Mouse (Mus musculus) ES-E14 (cell line): ENCODE data around the gene Kif1c. TPM values are rescaled to one million over a fixed set of nuclear protein-coding genes. Genes with fewer than 3 reads are reported as not detected.

Source experiments
- DNase-seq: peaks from one replicate; pipeline ENCODE4 v3.0.0-alpha.2; 2013; ENCODE audit warnings: low read depth, low spot score
- H3K27ac ChIP-seq: 2 replicates; pipeline ENCODE4 v1.5.1; 2012; ENCODE audit warnings: low read depth, mild to moderate bottlenecking, low read length, moderate library complexity, mixed read lengths; ENCODE audit not compliant: poor library complexity, insufficient read depth, severe bottlenecking
- H3K36me3 ChIP-seq: 2 replicates; pipeline ENCODE4 v1.6.1; 2012; ENCODE audit warnings: mild to moderate bottlenecking, low read length, moderate library complexity, mixed read lengths; ENCODE audit not compliant: control insufficient read depth, poor library complexity, insufficient read depth, severe bottlenecking
- H3K4me1 ChIP-seq, 2 experiments: fragments of 150-350 bp in 1 of 2; sonication (generic) in 1 of 2; 2 replicates each; pipeline ENCODE4 v1.6.1; 2012; ENCODE audit warnings: low read length in 2 of 2, mild to moderate bottlenecking in 1 of 2, mixed read lengths in 1 of 2; ENCODE audit not compliant: control insufficient read depth in 2 of 2, insufficient read depth in 2 of 2, poor library complexity in 1 of 2
- H3K4me3 ChIP-seq, 2 experiments: fragments of 150-350 bp in 1 of 2; sonication (generic) in 1 of 2; 2 replicates each; pipeline ENCODE4 v1.5.1; 2012; ENCODE audit warnings: low read length in 2 of 2, low read depth in 1 of 2, mild to moderate bottlenecking in 1 of 2, mixed read lengths in 1 of 2; ENCODE audit not compliant: insufficient read depth in 1 of 2, poor library complexity in 1 of 2, severe bottlenecking in 1 of 2
- H3K9ac ChIP-seq: 2 replicates; pipeline ENCODE4 v1.6.1; 2012; ENCODE audit warnings: low read depth, mild to moderate bottlenecking, low read length, mixed read lengths; ENCODE audit not compliant: poor library complexity, insufficient read depth, severe bottlenecking
- H3K9me3 ChIP-seq: fragments of 150-350 bp; sonication (generic); 2 replicates; pipeline ENCODE4 v1.6.1; 2012; ENCODE audit warnings: low read depth, mild to moderate bottlenecking, low read length; ENCODE audit not compliant: control insufficient read depth, insufficient read depth
- CHD2 ChIP-seq: IDR thresholded peaks from 2 replicates; pipeline ENCODE4 v1.6.1; 2014; ENCODE audit warnings: mild to moderate bottlenecking, low read depth, low read length, inconsistent platforms
- HCFC1 ChIP-seq: IDR thresholded peaks from 2 replicates; pipeline ENCODE4 v1.6.1; 2012; ENCODE audit warnings: low read length, inconsistent platforms, borderline replicate concordance; ENCODE audit not compliant: insufficient read depth
- MAFK ChIP-seq: IDR thresholded peaks from 2 replicates; pipeline ENCODE4 v1.6.1; 2014; ENCODE audit warnings: mild to moderate bottlenecking, low read depth, low read length, inconsistent platforms; ENCODE audit not compliant: insufficient read depth
- ZC3H11A ChIP-seq: IDR thresholded peaks from 2 replicates; pipeline ENCODE4 v1.6.1; 2012; ENCODE audit warnings: low read depth, mild to moderate bottlenecking, inconsistent platforms, low read length, borderline replicate concordance
- ZNF384 ChIP-seq: IDR thresholded peaks from 2 replicates; pipeline ENCODE4 v1.6.1; 2012; ENCODE audit warnings: low read depth, low read length, inconsistent platforms
- in situ Hi-C, 2 experiments: fragments of 600-800 bp; cut with MboI; formaldehyde crosslinking; loops; one replicate each; pipeline ENCODE4 v1.15.1; 2025; ENCODE audit warnings: low sequenced_read_pairs in 2 of 2, inconsistent platforms in 1 of 2; ENCODE audit not compliant: unreplicated experiment in 2 of 2
- total RNA-seq: library from RNA; depleted of rRNA; stranded (reverse); fragments of 300-350 nt; gene quantifications from 2 replicates; pipeline ENCODE4 v1.2.3, GENCODE M21; 2012

Kif1c gene
- total RNA-seq, 1 experiment = 29.2 TPM

- Histone ChIP-seq H3K27ac (no peak overlapping the region), H3K4me1 (peaks cover 5 to 27% of the 10 kb centered on the region in 2 experiments; a peak in 3 of 4 replicates), H3K4me3 (no peak overlapping the region), H3K9ac (no peak overlapping the region), H3K36me3 (peaks cover 9% of the 10 kb centered on the region; the same call in 1 of the 2 replicates), H3K9me3 (no peaks in the 10 kb centered on the region)
- no peak for DNase-seq
- no peak for TF ChIP-seq MAFK
- no peak for TF ChIP-seq ZC3H11A
- TF ChIP-seq HCFC1 = no peak
- no peak for TF ChIP-seq CHD2
- no peak for TF ChIP-seq ZNF384
- in situ Hi-C loops = no loop called here
Observed at GRCm38 (mm10) chr11:70679361-70679760, 21.0 kb upstream of the Kif1c start.

GRCm38 (mm10) chr11:70679894-70680293 is 20.5 kb upstream of the Kif1c start:
- Histone ChIP-seq H3K9ac (no peak overlapping the region), H3K36me3 (peaks cover 9% of the 10 kb centered on the region; the same call in 1 of the 2 replicates), H3K4me3 (no peak overlapping the region), H3K27ac (no peak overlapping the region), H3K4me1 (peaks cover 5 to 24% of the 10 kb centered on the region in 2 experiments; a peak in 3 of 4 replicates), H3K9me3 (no peaks in the 10 kb centered on the region)
- DNase-seq = no peak
- in situ Hi-C loops = no loop called here
- no peak for TF ChIP-seq CHD2
- no peak for TF ChIP-seq HCFC1
- TF ChIP-seq MAFK = no peak
- no peak for TF ChIP-seq ZNF384
- TF ChIP-seq ZC3H11A = no peak

GRCm38 (mm10) chr11:70681170-70681569 is 19.2 kb upstream of the Kif1c start:
- H3K27ac ChIP-seq = peak overlapping the region; percentile 15; the same call in 1 of the 2 replicates
- peak overlapping the region; percentile 44 to 48; a peak in 3 of 4 replicates for H3K4me3 ChIP-seq
- TF ChIP-seq ZC3H11A (no peak), MAFK (no peak), HCFC1 (no peak), ZNF384 (no peak), CHD2 (no peak)
- peaks cover 5 to 24% of the 10 kb centered on the region in 2 experiments; a peak in 3 of 4 replicates for H3K4me1 ChIP-seq
- no peak for DNase-seq
- no peaks in the 10 kb centered on the region for H3K9me3 ChIP-seq
- in situ Hi-C loops = no loop called here
- H3K36me3 ChIP-seq = peaks cover 6% of the 10 kb centered on the region; the same call in 1 of the 2 replicates
- peak overlapping the region; percentile 69 for H3K9ac ChIP-seq

- H3K4me1 ChIP-seq = peaks cover 5 to 24% of the 10 kb centered on the region in 2 experiments; a peak in 3 of 4 replicates
- H3K9me3 ChIP-seq = no peaks in the 10 kb centered on the region
- H3K4me3 ChIP-seq = 0 out of 4 replicates have a peak overlapping the region, but pooled peaks of 1 of the 2 experiments have one; percentile 0
- DNase-seq = peak; percentile 85
- 0 out of 2 replicates have a peak overlapping the region, but pooled peaks have one; percentile 69 for H3K9ac ChIP-seq
- in situ Hi-C loops = no loop called here
- no peak for TF ChIP-seq ZNF384
- H3K36me3 ChIP-seq = peaks cover 6% of the 10 kb centered on the region; the same call in 1 of the 2 replicates
- peak overlapping the region; percentile 50; the same call in 1 of the 2 replicates for H3K27ac ChIP-seq
Observed at GRCm38 (mm10) chr11:70681897-70682581, 18.3 kb upstream of the Kif1c start.
